Mouse (Mus musculus): ENCODE measurements around the gene Rbm38.

Rbm38 gene

DNA sequence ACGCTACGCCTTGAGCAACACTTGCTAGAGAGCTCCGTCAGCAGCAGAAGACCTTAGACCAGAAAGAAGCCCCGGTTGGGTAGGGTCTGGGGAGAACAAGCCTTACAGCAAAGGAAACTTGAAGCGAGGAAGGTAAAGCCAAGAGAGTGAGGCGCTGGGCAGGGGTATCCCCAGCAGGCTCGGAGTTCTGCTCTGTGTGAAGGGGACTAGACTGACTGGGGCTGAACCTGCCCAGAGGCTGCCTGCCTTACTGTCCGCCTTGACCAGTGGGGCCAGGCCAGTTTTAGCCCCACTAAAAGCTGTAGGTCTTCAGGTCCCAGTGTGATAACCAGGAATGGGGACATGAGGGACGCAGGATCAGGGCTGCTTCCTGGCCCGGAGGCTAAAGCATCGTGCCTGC lies at the start of gene Rbm38:
Gene Rbm38 (plus strand): TSS at position 69 of the 400 bp plus-strand sequence.
- no peak for DNase-seq (ENCODE audit: low spot score)

DNA sequence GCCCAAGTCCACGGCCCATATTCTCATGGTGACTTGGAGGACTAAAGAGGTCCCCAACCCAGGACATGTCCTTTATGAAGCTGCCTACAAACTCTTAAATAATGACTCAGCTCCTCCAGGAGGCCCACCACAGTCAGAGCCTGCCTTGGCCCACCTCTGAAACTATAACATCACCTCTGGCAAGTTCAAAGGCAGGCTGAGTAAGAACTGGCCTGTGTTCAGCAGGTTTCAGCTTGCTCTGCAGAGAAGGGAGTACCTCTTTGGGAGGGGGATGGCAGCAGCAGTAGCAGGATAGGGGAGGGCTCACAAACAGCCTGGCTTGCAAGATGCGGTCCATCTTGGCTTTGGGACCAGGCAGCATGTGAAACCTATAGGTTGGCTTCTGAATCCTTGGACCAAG lies 48.4 kb upstream of the Rbm38 start:
- DNase-seq (ENCODE audit: low spot score): no peak

DNA sequence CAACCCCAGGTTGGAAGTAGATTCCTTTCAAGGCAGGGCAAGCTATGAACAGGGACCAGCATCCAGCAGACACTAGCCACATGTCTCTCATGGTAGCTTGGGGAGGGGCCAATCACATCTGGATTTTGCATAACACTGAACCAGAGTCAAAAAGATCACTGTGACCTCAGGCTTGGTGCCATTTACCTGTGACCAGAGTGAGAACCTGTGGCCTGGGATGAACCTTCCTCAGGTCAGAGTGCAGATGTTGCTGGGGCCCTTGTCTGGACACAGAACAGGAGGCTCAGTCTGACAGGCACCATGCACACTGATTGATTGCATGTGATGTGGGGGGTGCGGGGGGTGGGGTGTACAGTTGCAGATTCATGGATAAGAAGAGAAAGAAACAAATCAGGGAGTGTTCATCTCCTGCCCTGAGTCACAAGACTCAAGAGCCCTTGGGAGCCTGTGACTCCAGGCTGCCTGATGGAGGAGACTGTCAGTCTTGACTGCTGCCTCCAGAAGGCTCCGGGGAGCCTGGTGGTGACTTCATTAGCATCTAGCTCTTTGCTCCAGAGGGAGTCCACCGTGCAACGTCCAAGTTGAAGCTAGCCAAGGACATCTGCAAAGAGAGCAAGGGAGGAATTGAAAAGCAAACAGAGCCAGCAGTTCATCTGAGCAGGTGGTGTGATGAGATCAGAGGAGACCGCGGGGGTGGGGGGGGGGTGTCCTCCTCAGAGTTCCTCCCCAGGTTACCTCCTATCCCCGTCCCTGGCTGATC lies 46.3 kb upstream of the Rbm38 start:
- no peak for DNase-seq (ENCODE audit: low spot score)

GRCm38 (mm10) chr2:172974701-172975100 lies 45.6 kb upstream of the Rbm38 start:
- DNase-seq (ENCODE audit: low spot score): no peak

- DNase-seq (ENCODE audit: low spot score): no peak
Measured at GRCm38 (mm10) chr2:172975159-172975558, 45.1 kb upstream of the Rbm38 start.

GRCm38 (mm10) chr2:172976661-172977238 lies 43.5 kb upstream of the Rbm38 start:
- DNase-seq (ENCODE audit: low spot score): no peak

- no peak for DNase-seq (ENCODE audit: low spot score)
Measured at GRCm38 (mm10) chr2:172977409-172978130, 42.7 kb upstream of the Rbm38 start, which contains the start of gene Spo11. TSS of gene Spo11 (plus strand) at chr2:172977700.

- DNase-seq (ENCODE audit: low spot score): no peak
Measured at GRCm38 (mm10) chr2:172978131-172978633, 42.1 kb upstream of the Rbm38 start.

GRCm38 (mm10) chr2:172979666-172980345 lies 40.5 kb upstream of the Rbm38 start:
- no peak for DNase-seq (ENCODE audit: low spot score)

GRCm38 (mm10) chr2:172982776-172983561 lies 37.3 kb upstream of the Rbm38 start:
- DNase-seq (ENCODE audit: low spot score): no peak

DNA sequence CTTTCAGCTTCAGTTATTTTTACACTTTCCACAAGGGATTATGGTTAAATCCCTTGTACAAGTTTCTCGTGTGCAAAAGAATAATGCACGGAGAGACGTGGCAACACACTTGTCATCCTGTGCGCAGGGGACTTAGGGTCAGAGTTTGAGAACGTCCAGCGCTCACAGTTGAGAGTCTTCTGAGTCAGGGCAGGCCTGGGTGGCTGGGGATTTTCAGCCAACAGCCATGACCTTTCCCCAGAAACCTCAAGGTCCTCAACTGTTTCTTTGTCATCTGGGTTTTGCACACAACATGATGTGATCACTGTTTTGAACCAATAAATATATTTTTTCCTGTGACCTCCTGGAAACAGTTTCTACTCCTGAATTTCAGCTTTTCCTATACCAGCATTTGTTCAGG lies 30.1 kb upstream of the Rbm38 start:
- DNase-seq (ENCODE audit: low spot score): no peak

- peak; percentile 66 for DNase-seq (ENCODE audit: low spot score)
Measured at GRCm38 (mm10) chr2:172996207-172996606, 24.1 kb upstream of the Rbm38 start.

- no peak for DNase-seq (ENCODE audit: low spot score)
Measured at GRCm38 (mm10) chr2:172997748-172998147, 22.6 kb upstream of the Rbm38 start.

- no peak for DNase-seq (ENCODE audit: low spot score)
Measured at GRCm38 (mm10) chr2:172998478-172998877, 21.8 kb upstream of the Rbm38 start.

GRCm38 (mm10) chr2:172999630-173000284 lies 20.5 kb upstream of the Rbm38 start, which contains the start of gene Rae1:
TSS of gene Rae1 (plus strand) at chr2:173000117.
- peak; percentile 99 for DNase-seq (ENCODE audit: low spot score)

- peak; percentile 76 for DNase-seq (ENCODE audit: low spot score)
Measured at GRCm38 (mm10) chr2:173000285-173000652, 20.0 kb upstream of the Rbm38 start.

- DNase-seq (ENCODE audit: low spot score): no peak
Measured at GRCm38 (mm10) chr2:173000921-173001320, 19.4 kb upstream of the Rbm38 start.

GRCm38 (mm10) chr2:173003737-173004136 lies 16.6 kb upstream of the Rbm38 start:
- DNase-seq (ENCODE audit: low spot score): no peak

DNA sequence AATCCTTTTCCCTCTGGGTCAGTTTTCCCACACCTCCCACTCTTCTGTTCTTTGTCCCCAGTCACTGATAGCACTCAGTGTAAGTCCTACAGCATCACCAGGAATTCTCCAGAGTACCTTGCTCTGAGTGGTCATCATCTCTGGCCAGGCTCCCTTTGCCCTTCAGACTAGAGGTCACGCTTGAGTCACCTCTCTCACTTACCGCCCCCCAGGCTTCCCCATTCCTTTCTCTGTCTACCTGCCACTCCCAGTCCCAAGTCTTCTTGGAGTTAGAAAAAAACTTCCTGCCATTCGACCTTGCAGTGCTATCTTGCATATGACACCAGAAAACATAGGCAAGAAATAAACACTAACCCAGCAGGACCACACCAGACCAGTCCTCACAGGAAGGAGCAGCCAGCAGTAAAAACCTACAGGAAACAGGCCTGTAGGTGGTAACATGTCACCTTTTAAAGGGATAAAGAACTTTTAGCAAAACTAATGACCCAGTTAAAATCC lies 10.0 kb upstream of the Rbm38 start:
- no peak for DNase-seq (ENCODE audit: low spot score)

- DNase-seq (ENCODE audit: low spot score): no peak
Measured at GRCm38 (mm10) chr2:173011440-173011839, 8.9 kb upstream of the Rbm38 start.

All from ovary, postnatal 36 days (tissue).